Mouse (Mus musculus): ENCODE results near the gene Oxld1. TPM values are rescaled to one million over a fixed set of nuclear protein-coding genes. Genes with fewer than 3 reads are reported as not detected.
A peak's percentile ranks its signal among the peaks of the same experiment; 100 is the strongest.

Oxld1 gene
- polyA plus RNA-seq, 1 experiment from 2014 or later: 15.3 TPM

DNA sequence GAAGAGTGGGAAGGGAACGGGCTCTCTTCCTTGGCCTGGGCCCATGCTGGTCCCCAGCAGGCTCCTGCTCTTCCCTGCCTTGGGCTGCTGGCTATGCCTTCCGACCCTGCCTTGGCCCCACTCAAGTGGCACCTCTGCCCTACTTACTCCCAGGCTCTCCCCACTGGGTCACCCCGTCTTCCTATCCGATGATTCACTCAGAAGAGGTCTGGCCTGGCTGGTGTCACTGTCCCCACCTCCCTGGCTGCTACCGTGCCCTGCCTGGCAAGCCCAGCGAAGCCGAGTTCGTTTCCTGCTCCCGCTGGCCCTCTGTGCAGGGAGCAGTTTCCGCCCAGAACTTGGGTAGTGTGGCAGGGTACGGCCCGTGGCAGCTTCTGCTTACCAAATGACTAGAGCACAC, 40.4 kb upstream of the Oxld1 start:
- ATAC-seq (ENCODE audit: insufficient number of reproducible peaks, insufficient read depth, low FRiP score, low read depth): no peak
- Histone ChIP-seq H3K4me1 (ENCODE audit: control insufficient read depth, insufficient read depth, low read length) (peaks cover 5% of the 10 kb centered on the region), H3K27me3 (ENCODE audit: control insufficient read depth, insufficient read depth, low read length) (no peaks in the 10 kb centered on the region), H3K36me3 (ENCODE audit: control insufficient read depth, insufficient read depth, low read length) (peaks cover 38% of the 10 kb centered on the region), H3K9me3 (ENCODE audit: control insufficient read depth, low read depth, low read length) (no peaks in the 10 kb centered on the region), H3K9ac (replicated peaks; ENCODE audit: low read depth, low read length) (no peak overlapping the region), H3K4me3 (ENCODE audit: low read depth, low read length) (no peak overlapping the region), H3K4me2 (replicated peaks; ENCODE audit: low read depth, low read length) (no peak overlapping the region), H3K27ac (ENCODE audit: low read length) (no peak overlapping the region)
- 93% methylated on average over 12 of the region's 12 CpGs for WGBS

DNA sequence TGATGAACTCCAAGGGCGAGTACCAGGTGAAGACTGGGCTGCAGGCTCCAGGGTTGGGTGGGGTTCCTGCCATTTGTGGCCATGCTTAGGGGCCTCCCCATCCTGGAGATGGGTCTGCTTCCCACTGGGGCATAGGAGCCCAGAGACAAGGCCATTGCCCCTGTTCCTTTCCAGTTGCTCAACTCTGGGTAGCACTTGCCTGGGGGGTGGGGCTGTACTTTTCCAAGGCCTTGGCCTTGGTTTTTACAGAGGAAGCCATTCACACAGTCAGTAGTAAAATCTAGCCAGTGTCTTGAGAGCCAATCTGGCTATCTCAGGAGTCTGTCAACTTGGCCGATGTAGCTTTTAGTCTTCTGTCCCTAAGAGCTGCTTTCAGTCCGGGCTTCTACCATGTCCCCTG, 39.6 kb upstream of the Oxld1 start:
- no peak overlapping the region for H3K4me2 ChIP-seq (replicated peaks; ENCODE audit: low read depth, low read length)
- peaks cover 38% of the 10 kb centered on the region for H3K36me3 ChIP-seq (ENCODE audit: control insufficient read depth, insufficient read depth, low read length)
- H3K4me3 ChIP-seq (ENCODE audit: low read depth, low read length): no peak overlapping the region
- no peaks in the 10 kb centered on the region for H3K9me3 ChIP-seq (ENCODE audit: control insufficient read depth, low read depth, low read length)
- ATAC-seq (ENCODE audit: insufficient number of reproducible peaks, insufficient read depth, low FRiP score, low read depth): no peak
- H3K27me3 ChIP-seq (ENCODE audit: control insufficient read depth, insufficient read depth, low read length): no peaks in the 10 kb centered on the region
- 90% methylated on average over 3 of the region's 3 CpGs for WGBS
- H3K9ac ChIP-seq (replicated peaks; ENCODE audit: low read depth, low read length): no peak overlapping the region
- peaks cover 10% of the 10 kb centered on the region for H3K4me1 ChIP-seq (ENCODE audit: control insufficient read depth, insufficient read depth, low read length)
- H3K27ac ChIP-seq (ENCODE audit: low read length): no peak overlapping the region

DNA sequence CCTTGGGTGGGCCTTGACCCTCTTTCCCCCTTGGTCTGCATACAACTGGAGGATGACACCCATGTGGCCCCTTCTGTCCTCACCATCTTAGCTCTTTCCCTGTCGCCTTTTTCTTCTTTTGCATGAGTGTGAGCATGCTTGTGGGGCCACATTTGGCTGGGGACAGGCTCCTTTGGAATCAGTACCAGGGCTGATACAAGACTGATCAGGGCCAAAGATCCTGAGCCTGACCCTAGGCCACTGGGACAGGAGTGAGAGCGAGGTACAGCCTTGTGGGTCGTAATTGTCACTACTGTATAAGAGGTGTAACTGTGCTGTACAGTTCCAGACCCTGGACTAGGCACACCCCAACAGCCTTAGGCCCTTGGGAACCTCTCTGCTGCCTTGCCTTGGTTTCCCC, 36.0 kb upstream of the Oxld1 start:
- H3K4me1 ChIP-seq (ENCODE audit: control insufficient read depth, insufficient read depth, low read length): peaks cover 22% of the 10 kb centered on the region
- peaks cover 47% of the 10 kb centered on the region for H3K36me3 ChIP-seq (ENCODE audit: control insufficient read depth, insufficient read depth, low read length)
- peak overlapping the region; percentile 91; the same call in 1 of the 2 replicates for H3K4me2 ChIP-seq (replicated peaks; ENCODE audit: low read depth, low read length)
- no peak overlapping the region for H3K4me3 ChIP-seq (ENCODE audit: low read depth, low read length)
- H3K9ac ChIP-seq (replicated peaks; ENCODE audit: low read depth, low read length): no peak overlapping the region
- no peak overlapping the region for H3K27ac ChIP-seq (ENCODE audit: low read length)
- H3K27me3 ChIP-seq (ENCODE audit: control insufficient read depth, insufficient read depth, low read length): no peaks in the 10 kb centered on the region
- WGBS: 75% methylated on average over 3 of the region's 3 CpGs
- H3K9me3 ChIP-seq (ENCODE audit: control insufficient read depth, low read depth, low read length): no peaks in the 10 kb centered on the region
- no peak for ATAC-seq (ENCODE audit: insufficient number of reproducible peaks, insufficient read depth, low FRiP score, low read depth)

DNA sequence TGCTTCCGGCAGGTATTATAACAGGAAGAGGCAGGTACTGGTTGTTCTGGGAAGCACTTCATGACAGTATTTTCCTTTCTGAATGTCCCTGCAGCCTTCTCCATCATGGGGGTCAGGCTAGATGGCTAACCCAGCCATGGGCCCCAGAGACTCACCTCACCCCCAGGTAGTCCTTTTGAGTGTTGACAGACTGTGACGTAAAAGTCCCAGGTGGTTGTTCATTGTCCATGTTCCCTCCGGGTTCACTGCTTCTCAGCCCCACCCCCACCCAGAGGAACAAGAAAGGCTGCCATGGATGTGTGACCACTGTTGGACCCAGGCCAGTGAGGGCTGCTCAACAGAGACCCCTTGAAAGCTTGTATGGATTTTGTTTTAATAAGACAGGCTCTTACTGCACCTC, 35.5 kb upstream of the Oxld1 start:
- Histone ChIP-seq H3K9ac (replicated peaks; ENCODE audit: low read depth, low read length) (no peak overlapping the region), H3K36me3 (ENCODE audit: control insufficient read depth, insufficient read depth, low read length) (peaks cover 47% of the 10 kb centered on the region), H3K9me3 (ENCODE audit: control insufficient read depth, low read depth, low read length) (no peaks in the 10 kb centered on the region), H3K4me3 (ENCODE audit: low read depth, low read length) (peak overlapping the region; percentile 91), H3K4me1 (ENCODE audit: control insufficient read depth, insufficient read depth, low read length) (peaks cover 22% of the 10 kb centered on the region), H3K4me2 (replicated peaks; ENCODE audit: low read depth, low read length) (peak overlapping the region; percentile 91), H3K27ac (ENCODE audit: low read length) (no peak overlapping the region; the same call in 1 of the 2 replicates), H3K27me3 (ENCODE audit: control insufficient read depth, insufficient read depth, low read length) (no peaks in the 10 kb centered on the region)
- 44% methylated on average over 3 of the region's 3 CpGs for WGBS
- ATAC-seq (ENCODE audit: insufficient number of reproducible peaks, insufficient read depth, low FRiP score, low read depth): no peak

DNA sequence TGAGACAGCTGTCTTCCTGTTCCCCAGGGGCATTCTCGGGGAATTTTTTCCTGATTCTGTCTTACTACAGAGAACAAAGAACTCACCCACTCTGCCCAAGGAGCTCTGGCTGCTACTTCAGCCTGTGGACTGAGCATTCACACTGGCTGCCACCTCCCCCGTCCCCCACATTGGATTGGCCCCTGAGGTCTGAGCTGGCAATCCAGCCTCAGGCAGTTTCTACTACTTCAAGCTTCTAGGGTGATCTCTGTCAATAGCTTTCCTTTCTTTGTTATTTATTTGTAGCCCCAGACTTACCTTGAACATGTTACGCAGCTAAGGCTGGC, 35.0 kb upstream of the Oxld1 start:
- peaks cover 22% of the 10 kb centered on the region for H3K4me1 ChIP-seq (ENCODE audit: control insufficient read depth, insufficient read depth, low read length)

DNA sequence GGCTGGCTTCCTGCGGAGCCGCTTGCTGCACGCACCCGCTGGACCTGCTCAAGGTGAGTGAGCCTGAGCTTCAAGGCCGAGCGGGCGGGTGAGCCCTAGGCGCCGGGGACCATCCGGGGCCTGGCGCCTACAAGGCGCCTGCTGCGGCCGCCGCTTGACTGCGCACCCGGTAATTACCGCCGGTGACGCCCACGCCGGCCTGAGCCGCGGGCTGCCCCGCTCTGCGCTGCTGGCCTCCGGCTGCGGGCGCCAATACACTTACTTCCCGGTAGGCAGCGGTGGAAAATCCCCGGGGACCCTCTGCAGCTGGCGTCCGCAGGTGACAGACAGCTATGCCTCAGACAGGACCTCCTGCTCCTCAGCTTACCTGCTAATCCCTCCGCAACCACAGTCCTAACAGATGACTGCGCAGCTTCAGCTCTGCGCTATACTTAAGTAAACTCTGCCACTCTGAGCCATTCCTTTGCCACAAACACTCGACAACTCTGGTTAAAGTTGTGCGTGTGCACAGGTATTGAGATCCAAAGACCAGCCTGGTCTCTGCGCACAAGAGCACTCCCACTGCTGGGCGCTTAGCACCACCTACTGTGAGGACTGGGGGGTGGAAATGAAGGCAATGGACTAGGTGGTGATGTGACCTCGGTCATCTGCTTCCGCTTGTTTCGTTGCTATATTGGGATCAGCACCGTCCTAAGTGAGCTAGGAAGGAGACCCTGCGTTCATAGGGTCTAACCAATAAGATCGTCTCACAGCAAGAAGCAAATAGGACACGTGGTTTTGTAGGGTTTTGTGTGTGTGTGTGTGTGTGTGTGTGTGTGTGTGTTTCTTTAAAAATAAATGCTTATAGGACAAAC, 34.4 kb upstream of the Oxld1 start:
- H3K4me3 ChIP-seq (ENCODE audit: low read depth, low read length): peak overlapping the region; percentile 91
- peak overlapping the region; percentile 83 for H3K27ac ChIP-seq (ENCODE audit: low read length)
- H3K36me3 ChIP-seq (ENCODE audit: control insufficient read depth, insufficient read depth, low read length): peaks cover 55% of the 10 kb centered on the region
- peak; percentile 14; the same call in 1 of the 2 replicates for ATAC-seq (ENCODE audit: insufficient number of reproducible peaks, insufficient read depth, low FRiP score, low read depth)
- under 1% methylated on average over 47 of the region's 48 CpGs for WGBS
- peak overlapping the region; percentile 78 for H3K9ac ChIP-seq (replicated peaks; ENCODE audit: low read depth, low read length)
- peak overlapping the region; percentile 91 for H3K4me2 ChIP-seq (replicated peaks; ENCODE audit: low read depth, low read length)
- H3K4me1 ChIP-seq (ENCODE audit: control insufficient read depth, insufficient read depth, low read length): peaks cover 22% of the 10 kb centered on the region
- no peaks in the 10 kb centered on the region for H3K27me3 ChIP-seq (ENCODE audit: control insufficient read depth, insufficient read depth, low read length)
- no peaks in the 10 kb centered on the region for H3K9me3 ChIP-seq (ENCODE audit: control insufficient read depth, low read depth, low read length)

More for the DNA sequence above, 35.0 kb upstream of the Oxld1 start:
- peaks cover 49% of the 10 kb centered on the region for H3K36me3 ChIP-seq (ENCODE audit: control insufficient read depth, insufficient read depth, low read length)
- no peaks in the 10 kb centered on the region for H3K9me3 ChIP-seq (ENCODE audit: control insufficient read depth, low read depth, low read length)
- 26% methylated on average over 3 of the region's 3 CpGs for WGBS
- H3K27ac ChIP-seq (ENCODE audit: low read length): peak overlapping the region; percentile 83; the same call in 1 of the 2 replicates
- no peak for ATAC-seq (ENCODE audit: insufficient number of reproducible peaks, insufficient read depth, low FRiP score, low read depth)
- H3K9ac ChIP-seq (replicated peaks; ENCODE audit: low read depth, low read length): no peak overlapping the region
- no peaks in the 10 kb centered on the region for H3K27me3 ChIP-seq (ENCODE audit: control insufficient read depth, insufficient read depth, low read length)
- H3K4me3 ChIP-seq (ENCODE audit: low read depth, low read length): peak overlapping the region; percentile 91
- H3K4me2 ChIP-seq (replicated peaks; ENCODE audit: low read depth, low read length): peak overlapping the region; percentile 91

DNA sequence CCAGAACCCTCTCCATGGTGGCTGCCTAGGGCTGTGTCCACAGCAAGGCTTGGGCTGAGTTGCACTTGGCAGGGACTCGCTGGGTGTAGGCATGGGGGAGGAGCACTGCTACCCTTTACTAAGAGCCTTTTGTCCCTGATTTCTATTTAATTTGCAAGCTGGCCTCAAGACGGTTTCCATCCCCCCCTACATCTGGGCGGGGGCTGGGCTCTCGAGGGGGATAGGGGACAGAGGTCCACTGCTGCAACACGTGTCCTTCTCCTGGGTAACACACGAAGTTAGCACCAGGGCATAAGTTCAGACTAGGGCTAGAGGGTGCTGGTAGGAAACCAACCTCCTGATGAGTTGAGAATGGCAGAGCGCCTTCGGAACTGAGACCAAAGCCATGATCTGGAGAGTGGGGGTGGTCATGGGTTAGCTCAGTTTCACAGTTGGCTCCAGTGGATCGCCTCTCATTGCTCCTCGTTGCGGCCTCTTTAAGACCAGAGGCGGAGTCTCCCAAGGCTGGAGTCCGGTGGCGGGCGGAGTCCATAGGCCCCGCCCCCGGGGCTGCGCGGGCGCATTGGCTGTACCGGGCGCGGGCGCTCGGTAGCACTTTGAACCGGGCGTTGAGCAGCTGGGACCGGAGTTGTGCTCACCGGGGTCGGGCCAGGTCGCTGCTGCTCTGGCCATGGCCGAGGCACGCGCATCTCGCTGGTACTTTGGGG, 33.6 kb upstream of the Oxld1 start, which contains the start of gene Slc25a10:
TSS of gene Slc25a10 (plus strand) at position 524 of the 707 bp plus-strand sequence.
- peaks cover 55% of the 10 kb centered on the region for H3K36me3 ChIP-seq (ENCODE audit: control insufficient read depth, insufficient read depth, low read length)
- peak within 1 kb of the TSS; percentile 91 for H3K4me2 ChIP-seq (replicated peaks; ENCODE audit: low read depth, low read length)
- H3K9ac ChIP-seq (replicated peaks; ENCODE audit: low read depth, low read length): peak within 1 kb of the TSS; percentile 78
- H3K27me3 ChIP-seq (ENCODE audit: control insufficient read depth, insufficient read depth, low read length): no peaks in the 10 kb centered on the region
- WGBS: under 1% methylated on average over 35 of the region's 35 CpGs
- H3K9me3 ChIP-seq (ENCODE audit: control insufficient read depth, low read depth, low read length): no peaks in the 10 kb centered on the region
- ATAC-seq (ENCODE audit: insufficient number of reproducible peaks, insufficient read depth, low FRiP score, low read depth): peak; percentile 88
- H3K4me3 ChIP-seq (ENCODE audit: low read depth, low read length): peak within 1 kb of the TSS; percentile 91
- H3K27ac ChIP-seq (ENCODE audit: low read length): peak within 1 kb of the TSS; percentile 83
- peaks cover 22% of the 10 kb centered on the region for H3K4me1 ChIP-seq (ENCODE audit: control insufficient read depth, insufficient read depth, low read length)

DNA sequence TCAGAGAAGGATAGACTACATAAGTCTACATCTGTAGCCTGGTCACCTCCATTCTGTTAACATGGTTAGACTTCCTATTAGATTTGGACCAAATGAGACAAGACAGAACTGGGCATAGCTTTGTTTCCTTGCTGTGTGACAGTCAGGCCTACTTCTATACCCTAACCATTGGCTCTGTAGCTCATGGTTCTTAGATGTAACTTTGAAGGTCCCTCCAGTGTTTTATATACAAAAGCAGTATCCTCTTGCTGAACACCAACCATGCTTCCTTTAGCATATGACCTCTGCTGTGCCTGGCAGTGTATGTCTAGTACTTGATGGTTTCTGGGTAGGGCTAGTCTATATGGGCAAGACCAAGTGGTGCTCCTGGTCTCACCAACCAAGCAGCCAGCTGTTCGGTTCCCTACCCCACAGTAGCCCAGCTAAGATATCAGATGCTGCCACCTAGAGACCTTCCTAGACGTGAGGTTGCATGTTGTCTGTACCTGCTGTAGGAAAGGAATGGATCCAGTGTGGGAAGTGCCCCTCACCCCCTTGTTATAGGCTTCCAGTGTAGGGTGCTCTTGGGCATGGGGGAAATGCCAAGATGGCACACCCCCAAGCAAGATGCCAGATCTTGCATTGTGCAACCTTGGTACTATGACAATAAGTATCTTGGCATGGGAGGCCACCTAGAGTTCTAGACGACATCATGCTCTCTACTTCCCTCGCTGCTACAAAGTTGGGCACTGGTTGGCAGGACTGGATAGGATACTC, 32.6 kb upstream of the Oxld1 start:
- Histone ChIP-seq H3K4me2 (replicated peaks; ENCODE audit: low read depth, low read length) (peak overlapping the region; percentile 91; the same call in 1 of the 2 replicates), H3K4me3 (ENCODE audit: low read depth, low read length) (no peak overlapping the region), H3K36me3 (ENCODE audit: control insufficient read depth, insufficient read depth, low read length) (peaks cover 47% of the 10 kb centered on the region), H3K27me3 (ENCODE audit: control insufficient read depth, insufficient read depth, low read length) (no peaks in the 10 kb centered on the region), H3K9ac (replicated peaks; ENCODE audit: low read depth, low read length) (no peak overlapping the region), H3K4me1 (ENCODE audit: control insufficient read depth, insufficient read depth, low read length) (peaks cover 27% of the 10 kb centered on the region), H3K9me3 (ENCODE audit: control insufficient read depth, low read depth, low read length) (no peaks in the 10 kb centered on the region), H3K27ac (ENCODE audit: low read length) (peak overlapping the region; percentile 83; the same call in 1 of the 2 replicates)
- WGBS: 35% methylated on average over 4 of the region's 4 CpGs
- ATAC-seq (ENCODE audit: insufficient number of reproducible peaks, insufficient read depth, low FRiP score, low read depth): no peak

Measured in stomach, embryonic 14.5 days (tissue).